Mouse (Mus musculus): ENCODE measurements at regions not wholly inside any gene's neighbourhood (a gene's known extent, or its start where the extent isn't known, plus 50 kb on each side); places are given as distances from the start of the nearest gene placed in this dataset.
"Not testable (repeated sequence)": the region's sequence is repeated elsewhere in the genome, so short reads cannot be mapped to it uniquely, and the experiment has no call there.

GRCm38 (mm10) chr14:53726914-53727313 is 527.0 kb downstream of the Dad1 start:
- not testable (repeated sequence) for H3K4me1 ChIP-seq (ENCODE audit: control insufficient read depth, insufficient read depth, low read depth, low read length); H3K36me3 ChIP-seq (ENCODE audit: control insufficient read depth, insufficient read depth, low read length); H3K4me3 ChIP-seq (ENCODE audit: low read length); ATAC-seq; H3K4me2 ChIP-seq (ENCODE audit: low read length); H3K27me3 ChIP-seq (replicated peaks; ENCODE audit: control insufficient read depth, insufficient read depth, low read length); H3K27ac ChIP-seq (ENCODE audit: low read depth, low read length); H3K9me3 ChIP-seq (ENCODE audit: control insufficient read depth, low read length); H3K9ac ChIP-seq (ENCODE audit: low read depth, low read length)
- WGBS, result 25% methylated on average over 2 of the region's 4 CpGs

GRCm38 (mm10) chr14:53723611-53724010 is 530.3 kb downstream of the Dad1 start:
- not testable (repeated sequence) for H3K4me3 ChIP-seq (ENCODE audit: low read length); H3K9ac ChIP-seq (ENCODE audit: low read depth, low read length); H3K4me2 ChIP-seq (ENCODE audit: low read length); ATAC-seq; H3K27ac ChIP-seq (ENCODE audit: low read depth, low read length); H3K4me1 ChIP-seq (ENCODE audit: control insufficient read depth, insufficient read depth, low read depth, low read length); H3K27me3 ChIP-seq (replicated peaks; ENCODE audit: control insufficient read depth, insufficient read depth, low read length); H3K9me3 ChIP-seq (ENCODE audit: control insufficient read depth, low read length); H3K36me3 ChIP-seq (ENCODE audit: control insufficient read depth, insufficient read depth, low read length)

- H3K27me3 ChIP-seq (replicated peaks; ENCODE audit: control insufficient read depth, insufficient read depth, low read length); H3K9me3 ChIP-seq (ENCODE audit: control insufficient read depth, low read length); H3K4me2 ChIP-seq (ENCODE audit: low read length); H3K4me3 ChIP-seq (ENCODE audit: low read length); H3K9ac ChIP-seq (ENCODE audit: low read depth, low read length); ATAC-seq; H3K4me1 ChIP-seq (ENCODE audit: control insufficient read depth, insufficient read depth, low read depth, low read length); H3K36me3 ChIP-seq (ENCODE audit: control insufficient read depth, insufficient read depth, low read length); H3K27ac ChIP-seq (ENCODE audit: low read depth, low read length): not testable (repeated sequence)
- WGBS, result 83% methylated on average over 1 of the region's 2 CpGs
Observed at GRCm38 (mm10) chr14:53721901-53722300, 532.0 kb downstream of the Dad1 start.

GRCm38 (mm10) chr14:53709627-53710026 is 544.3 kb downstream of the Dad1 start:
- H3K4me3 ChIP-seq (ENCODE audit: low read length); H3K4me2 ChIP-seq (ENCODE audit: low read length); H3K36me3 ChIP-seq (ENCODE audit: control insufficient read depth, insufficient read depth, low read length); H3K27me3 ChIP-seq (replicated peaks; ENCODE audit: control insufficient read depth, insufficient read depth, low read length); H3K9me3 ChIP-seq (ENCODE audit: control insufficient read depth, low read length); H3K27ac ChIP-seq (ENCODE audit: low read depth, low read length); ATAC-seq; H3K9ac ChIP-seq (ENCODE audit: low read depth, low read length); H3K4me1 ChIP-seq (ENCODE audit: control insufficient read depth, insufficient read depth, low read depth, low read length): not testable (repeated sequence)
- 7% methylated on average over 3 of the region's 3 CpGs for WGBS

GRCm38 (mm10) chr14:53704351-53704750 is 549.6 kb downstream of the Dad1 start:
- not testable (repeated sequence) for H3K9me3 ChIP-seq (ENCODE audit: control insufficient read depth, low read length); H3K4me2 ChIP-seq (ENCODE audit: low read length); ATAC-seq; H3K4me1 ChIP-seq (ENCODE audit: control insufficient read depth, insufficient read depth, low read depth, low read length); H3K9ac ChIP-seq (ENCODE audit: low read depth, low read length); H3K27ac ChIP-seq (ENCODE audit: low read depth, low read length); H3K36me3 ChIP-seq (ENCODE audit: control insufficient read depth, insufficient read depth, low read length); H3K4me3 ChIP-seq (ENCODE audit: low read length); H3K27me3 ChIP-seq (replicated peaks; ENCODE audit: control insufficient read depth, insufficient read depth, low read length)
- 85% methylated on average over 5 of the region's 5 CpGs for WGBS

GRCm38 (mm10) chr14:53703593-53703992 is 550.3 kb downstream of the Dad1 start:
- H3K36me3 ChIP-seq (ENCODE audit: control insufficient read depth, insufficient read depth, low read length); H3K4me3 ChIP-seq (ENCODE audit: low read length); H3K9me3 ChIP-seq (ENCODE audit: control insufficient read depth, low read length); H3K27ac ChIP-seq (ENCODE audit: low read depth, low read length); H3K9ac ChIP-seq (ENCODE audit: low read depth, low read length); H3K27me3 ChIP-seq (replicated peaks; ENCODE audit: control insufficient read depth, insufficient read depth, low read length); H3K4me2 ChIP-seq (ENCODE audit: low read length); H3K4me1 ChIP-seq (ENCODE audit: control insufficient read depth, insufficient read depth, low read depth, low read length): not testable (repeated sequence)
- ATAC-seq, result 0 out of 2 replicates have a peak, but pooled peaks have one; percentile 42
- 28% methylated on average over 1 of the region's 1 CpGs for WGBS

GRCm38 (mm10) chr14:53684100-53684499 is 569.8 kb downstream of the Dad1 start:
- not testable (repeated sequence) for H3K27ac ChIP-seq (ENCODE audit: low read depth, low read length); H3K4me3 ChIP-seq (ENCODE audit: low read length); ATAC-seq; H3K27me3 ChIP-seq (replicated peaks; ENCODE audit: control insufficient read depth, insufficient read depth, low read length); H3K36me3 ChIP-seq (ENCODE audit: control insufficient read depth, insufficient read depth, low read length); H3K4me1 ChIP-seq (ENCODE audit: control insufficient read depth, insufficient read depth, low read depth, low read length); H3K9ac ChIP-seq (ENCODE audit: low read depth, low read length); H3K4me2 ChIP-seq (ENCODE audit: low read length); H3K9me3 ChIP-seq (ENCODE audit: control insufficient read depth, low read length)
- WGBS, result 77% methylated on average over 4 of the region's 4 CpGs

- not testable (repeated sequence) for H3K9ac ChIP-seq (ENCODE audit: low read depth, low read length); H3K4me3 ChIP-seq (ENCODE audit: low read length); H3K36me3 ChIP-seq (ENCODE audit: control insufficient read depth, insufficient read depth, low read length); H3K4me2 ChIP-seq (ENCODE audit: low read length); H3K9me3 ChIP-seq (ENCODE audit: control insufficient read depth, low read length); ATAC-seq; H3K27me3 ChIP-seq (replicated peaks; ENCODE audit: control insufficient read depth, insufficient read depth, low read length); H3K27ac ChIP-seq (ENCODE audit: low read depth, low read length); H3K4me1 ChIP-seq (ENCODE audit: control insufficient read depth, insufficient read depth, low read depth, low read length)
- WGBS, result 78% methylated on average over 9 of the region's 9 CpGs
Observed at GRCm38 (mm10) chr14:53683361-53684015, 570.4 kb downstream of the Dad1 start.

GRCm38 (mm10) chr14:53682679-53683078 is 571.2 kb downstream of the Dad1 start:
- not testable (repeated sequence) for H3K4me3 ChIP-seq (ENCODE audit: low read length); H3K9me3 ChIP-seq (ENCODE audit: control insufficient read depth, low read length); H3K36me3 ChIP-seq (ENCODE audit: control insufficient read depth, insufficient read depth, low read length); H3K4me1 ChIP-seq (ENCODE audit: control insufficient read depth, insufficient read depth, low read depth, low read length); H3K27me3 ChIP-seq (replicated peaks; ENCODE audit: control insufficient read depth, insufficient read depth, low read length); H3K4me2 ChIP-seq (ENCODE audit: low read length); ATAC-seq; H3K27ac ChIP-seq (ENCODE audit: low read depth, low read length); H3K9ac ChIP-seq (ENCODE audit: low read depth, low read length)
- 90% methylated on average over 1 of the region's 1 CpGs for WGBS

- H3K4me2 ChIP-seq (ENCODE audit: low read length); H3K9ac ChIP-seq (ENCODE audit: low read depth, low read length); H3K27me3 ChIP-seq (replicated peaks; ENCODE audit: control insufficient read depth, insufficient read depth, low read length); H3K4me3 ChIP-seq (ENCODE audit: low read length); H3K36me3 ChIP-seq (ENCODE audit: control insufficient read depth, insufficient read depth, low read length); H3K9me3 ChIP-seq (ENCODE audit: control insufficient read depth, low read length); H3K27ac ChIP-seq (ENCODE audit: low read depth, low read length); ATAC-seq; H3K4me1 ChIP-seq (ENCODE audit: control insufficient read depth, insufficient read depth, low read depth, low read length): not testable (repeated sequence)
- 82% methylated on average over 5 of the region's 5 CpGs for WGBS
Observed at GRCm38 (mm10) chr14:53681320-53681719, 572.6 kb downstream of the Dad1 start.

Data from hindbrain, embryonic 16.5 days (tissue).